Mouse (Mus musculus) layer of hippocampus, adult 2 months (tissue): ENCODE measurements at regions not wholly inside any gene's neighbourhood (a gene's known extent, or its start where the extent isn't known, plus 50 kb on each side); places are given as distances from the start of the nearest gene placed in this dataset.

Experiments
- DNase-seq, 2 experiments: peaks; one replicate each; pipeline ENCODE4 v3.0.0; 2022; ENCODE audit warnings: low spot score in 2 of 2
- H3K27ac ChIP-seq: fragments of 200-600 bp; 2 replicates; pipeline ENCODE4 v1.8.1; 2022
- H3K4me3 ChIP-seq: fragments of 200-600 bp; 2 replicates; pipeline ENCODE4 v1.8.1; 2022; ENCODE audit warnings: mild to moderate bottlenecking
- CTCF ChIP-seq: fragments of 200-600 bp; conservative IDR thresholded peaks from 2 replicates; pipeline ENCODE4 v1.8.1; 2022; ENCODE audit warnings: antibody characterized with exemption, mild to moderate bottlenecking, moderate library complexity

- no peak for DNase-seq
- no peak for TF ChIP-seq CTCF
- no peak overlapping the region for H3K4me3 ChIP-seq
- no peak overlapping the region for H3K27ac ChIP-seq
Measured at GRCm38 (mm10) chr2:128377176-128377575, 213.8 kb upstream of the Spdye4c start.

DNA sequence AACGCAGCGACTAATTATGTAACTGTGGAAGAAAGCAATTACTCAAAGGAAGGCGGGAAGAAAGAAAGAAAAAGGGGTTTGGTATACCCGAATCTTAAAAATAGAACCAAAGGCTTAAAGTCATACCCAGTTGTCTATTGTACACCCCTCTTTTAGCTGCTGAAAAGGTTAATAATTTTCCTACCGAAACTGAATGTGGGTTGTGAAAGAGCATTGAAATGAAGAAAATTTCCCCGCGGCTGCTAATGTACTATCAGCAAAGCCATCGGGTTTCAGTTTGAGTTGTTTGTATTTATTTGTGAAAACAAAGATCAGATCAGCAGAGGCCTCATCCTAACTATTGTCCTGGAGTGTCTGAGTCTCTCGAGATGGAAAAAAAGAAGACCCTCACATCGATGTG lies 213.3 kb upstream of the Spdye4c start:
- H3K4me3 ChIP-seq: no peak overlapping the region
- TF ChIP-seq CTCF: no peak
- no peak overlapping the region for H3K27ac ChIP-seq
- no peak for DNase-seq

DNA sequence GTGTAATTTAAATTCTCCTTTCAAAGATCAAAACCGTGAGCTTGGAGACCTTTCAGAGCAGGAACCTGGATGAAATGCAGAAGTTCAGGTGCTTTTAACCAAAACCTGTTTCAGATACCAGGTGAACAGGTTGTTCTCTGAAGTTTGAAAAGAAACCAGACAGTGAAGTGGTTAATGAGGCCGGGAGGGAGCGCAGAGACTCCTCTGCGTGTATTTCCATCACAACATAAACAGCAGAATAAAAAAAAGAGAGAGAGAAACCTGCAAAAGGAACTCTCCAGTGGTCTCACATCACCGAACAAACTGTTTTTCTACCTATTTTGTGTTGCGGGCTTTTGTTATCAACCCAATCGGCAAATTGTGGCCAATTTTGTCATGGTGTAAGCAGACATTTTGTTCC lies 212.6 kb upstream of the Spdye4c start:
- H3K27ac ChIP-seq: no peak overlapping the region
- DNase-seq: no peak
- H3K4me3 ChIP-seq: no peak overlapping the region
- TF ChIP-seq CTCF: no peak

GRCm38 (mm10) chr2:128379151-128379550 lies 211.9 kb upstream of the Spdye4c start:
- H3K4me3 ChIP-seq: no peak overlapping the region
- TF ChIP-seq CTCF: no peak
- H3K27ac ChIP-seq: no peak overlapping the region
- no peak for DNase-seq

GRCm38 (mm10) chr2:128379554-128379953 lies 211.5 kb upstream of the Spdye4c start:
- DNase-seq: no peak
- no peak overlapping the region for H3K4me3 ChIP-seq
- no peak overlapping the region for H3K27ac ChIP-seq
- TF ChIP-seq CTCF: no peak

GRCm38 (mm10) chr2:128380581-128380980 lies 210.4 kb upstream of the Spdye4c start:
- TF ChIP-seq CTCF: no peak
- no peak for DNase-seq
- H3K27ac ChIP-seq: no peak overlapping the region

DNA sequence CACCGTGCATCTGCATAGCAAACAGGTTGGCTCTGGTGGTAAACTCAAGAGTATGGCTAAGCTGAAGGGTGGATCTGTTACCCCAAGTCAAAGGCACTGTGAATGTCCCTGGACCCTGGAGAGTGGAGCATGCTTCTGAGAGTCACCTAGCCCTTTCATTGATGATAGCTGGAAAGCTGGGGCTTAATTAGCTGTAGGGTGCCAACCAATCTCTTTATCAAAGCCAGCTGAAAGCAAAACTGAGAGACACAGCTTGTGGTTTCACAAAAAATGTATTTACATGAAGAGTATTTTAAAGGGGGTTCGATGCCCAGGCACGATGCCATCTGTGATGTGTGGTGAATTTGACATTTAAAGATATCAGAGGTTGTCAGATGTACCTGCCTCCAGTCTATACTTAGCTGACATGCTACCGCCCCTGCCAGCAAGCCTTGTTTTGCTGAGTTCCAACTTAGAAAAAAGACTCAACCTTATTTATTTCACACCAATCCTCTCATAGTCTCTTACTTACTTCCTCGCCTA lies 209.3 kb upstream of the Spdye4c start:
- DNase-seq: no peak
- Histone ChIP-seq H3K4me3 (no peak overlapping the region), H3K27ac (no peak overlapping the region)
- no peak for TF ChIP-seq CTCF

More at GRCm38 (mm10) chr2:128380581-128380980, 210.4 kb upstream of the Spdye4c start:
- H3K4me3 ChIP-seq: no peak overlapping the region

- no peak for TF ChIP-seq CTCF
- no peak overlapping the region for H3K27ac ChIP-seq
- H3K4me3 ChIP-seq: no peak overlapping the region
- no peak for DNase-seq
Measured at GRCm38 (mm10) chr2:128382473-128382872, 208.5 kb upstream of the Spdye4c start.

DNA sequence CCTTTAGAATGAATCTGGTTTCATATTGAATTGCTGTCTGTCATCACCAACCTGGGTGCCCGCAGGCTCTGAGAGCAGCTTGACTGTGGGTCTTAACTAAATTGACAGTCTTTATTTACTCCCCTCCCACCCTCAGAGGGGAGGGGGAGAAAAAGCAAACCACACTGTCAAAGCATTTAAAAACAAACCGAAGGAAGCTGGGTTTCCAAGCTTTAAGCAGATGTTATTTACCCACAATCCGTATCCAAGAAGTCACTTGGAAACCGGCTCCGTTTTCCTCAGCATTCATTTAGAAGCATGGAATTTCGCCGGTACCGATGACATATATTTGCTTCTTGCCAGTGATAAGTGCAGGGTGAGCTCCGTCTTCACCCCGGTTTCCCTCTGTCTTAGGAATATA lies 206.4 kb upstream of the Spdye4c start:
- no peak for TF ChIP-seq CTCF
- no peak overlapping the region for H3K27ac ChIP-seq
- H3K4me3 ChIP-seq: no peak overlapping the region
- no peak for DNase-seq

DNA sequence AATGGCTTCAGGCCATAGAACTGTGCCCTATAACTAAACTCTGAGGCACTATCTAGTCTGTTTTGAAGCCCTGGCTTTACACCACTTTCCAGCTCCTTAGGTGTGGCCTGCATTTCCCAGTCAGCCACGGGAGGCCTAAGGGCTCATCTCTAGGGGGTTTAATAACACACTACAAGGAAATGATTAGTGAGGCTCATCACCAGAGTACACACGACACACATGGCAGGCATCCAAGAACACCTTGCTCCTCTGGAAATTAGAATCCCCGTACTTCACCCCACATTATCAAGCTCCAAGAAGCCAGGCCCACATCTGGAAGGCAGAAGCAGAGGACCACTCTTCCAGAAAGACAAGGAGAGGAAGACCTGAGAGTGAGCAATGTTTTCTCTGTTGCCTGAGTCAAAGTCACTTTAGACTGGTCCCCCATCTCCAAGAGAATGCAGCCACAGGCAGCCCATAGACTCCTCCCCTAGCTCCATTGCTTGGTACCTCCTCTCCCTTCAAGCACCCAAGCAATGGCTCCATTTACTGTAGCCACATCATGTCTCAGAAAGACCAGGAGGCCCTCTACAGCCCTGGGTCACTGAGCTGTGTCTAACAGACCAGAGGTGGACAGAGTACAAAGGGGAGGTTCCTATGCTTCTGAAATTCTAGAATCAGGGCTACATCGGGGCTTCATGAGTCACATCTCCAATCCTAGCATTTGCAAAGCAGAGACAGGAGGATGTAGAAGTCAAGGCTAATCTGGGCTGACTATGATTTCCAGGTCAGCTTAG lies 204.0 kb upstream of the Spdye4c start:
- Histone ChIP-seq H3K4me3 (no peak overlapping the region), H3K27ac (no peak overlapping the region)
- DNase-seq: no peak
- no peak for TF ChIP-seq CTCF

GRCm38 (mm10) chr2:128387851-128388471 lies 203.0 kb upstream of the Spdye4c start:
- Histone ChIP-seq H3K4me3 (no peak overlapping the region), H3K27ac (no peak overlapping the region)
- DNase-seq: no peak
- no peak for TF ChIP-seq CTCF

GRCm38 (mm10) chr2:128388883-128389470 lies 202.0 kb upstream of the Spdye4c start:
- DNase-seq: no peak
- Histone ChIP-seq H3K27ac (no peak overlapping the region), H3K4me3 (no peak overlapping the region)
- TF ChIP-seq CTCF: no peak

DNA sequence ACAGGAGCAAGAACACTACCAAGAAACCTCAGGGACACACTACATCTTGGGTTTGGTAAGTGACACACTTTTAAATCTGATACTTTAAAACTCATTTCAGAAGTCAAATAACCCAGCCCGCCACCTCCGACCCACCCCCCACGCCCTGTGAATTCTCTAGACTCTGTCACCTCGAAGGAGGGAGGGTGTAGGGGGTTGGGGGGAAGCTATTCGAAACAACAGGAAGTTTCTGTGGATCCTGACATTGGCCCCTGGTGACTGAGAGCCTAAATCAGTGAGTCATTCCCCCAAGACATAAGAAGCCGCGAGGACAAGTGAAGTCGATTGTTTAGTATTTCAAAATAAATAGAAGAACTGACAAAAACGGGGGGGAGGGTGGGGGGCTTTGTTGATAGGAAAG lies 198.7 kb upstream of the Spdye4c start:
- TF ChIP-seq CTCF: no peak
- H3K27ac ChIP-seq: no peak overlapping the region
- DNase-seq: no peak
- no peak overlapping the region for H3K4me3 ChIP-seq

GRCm38 (mm10) chr2:128393401-128393800 lies 197.6 kb upstream of the Spdye4c start:
- DNase-seq: no peak
- Histone ChIP-seq H3K27ac (no peak overlapping the region), H3K4me3 (no peak overlapping the region)
- no peak for TF ChIP-seq CTCF
